Mouse (Mus musculus) neural tube, embryonic 11.5 days (tissue): ENCODE results near the gene Nat14. TPM values are rescaled to one million over a fixed set of nuclear protein-coding genes. Genes with fewer than 3 reads are reported as not detected.

ENCODE experiments used
- ATAC-seq: fragments of 200-750 bp; cut with Nextera tagmentation; 2 replicates; pipeline ENCODE4 v1.8.0; 2017; ENCODE audit warnings: moderate number of reproducible peaks, mild to moderate bottlenecking, moderate TSS enrichment, moderate library complexity; ENCODE audit not compliant: insufficient read depth, low FRiP score, low TSS enrichment
- DNase-seq: peaks from one replicate; pipeline ENCODE4 v3.0.0-alpha.2; 2015; ENCODE audit warnings: low spot score
- H3K27ac ChIP-seq: fragments of 300-500 bp; sonication (generic); 2 replicates; pipeline ENCODE4 v1.5.1; 2014; ENCODE audit warnings: low read depth, mild to moderate bottlenecking, low read length
- H3K27me3 ChIP-seq: fragments of 300-500 bp; sonication (generic); 2 replicates; pipeline ENCODE4 v1.6.1; 2014; ENCODE audit warnings: mild to moderate bottlenecking, low read length, mixed read lengths; ENCODE audit not compliant: control insufficient read depth, insufficient read depth
- H3K36me3 ChIP-seq: fragments of 300-500 bp; sonication (generic); 2 replicates; pipeline ENCODE4 v1.6.1; 2014; ENCODE audit warnings: mild to moderate bottlenecking, low read length, moderate library complexity, mixed read lengths; ENCODE audit not compliant: control insufficient read depth, insufficient read depth
- H3K4me1 ChIP-seq: fragments of 300-500 bp; sonication (generic); 2 replicates; pipeline ENCODE4 v1.6.1; 2014; ENCODE audit warnings: low read length, mixed read lengths; ENCODE audit not compliant: control insufficient read depth, insufficient read depth
- H3K4me2 ChIP-seq: fragments of 300-500 bp; sonication (generic); 2 replicates; pipeline ENCODE4 v1.6.1; 2014; ENCODE audit warnings: low read depth, mild to moderate bottlenecking, moderate library complexity
- H3K4me3 ChIP-seq: fragments of 300-500 bp; sonication (generic); 2 replicates; pipeline ENCODE4 v1.5.1; 2014; ENCODE audit warnings: low read depth, low read length
- H3K9ac ChIP-seq: fragments of 300-500 bp; sonication (generic); 2 replicates; pipeline ENCODE4 v1.6.1; 2014; ENCODE audit warnings: mild to moderate bottlenecking, low read length
- H3K9me3 ChIP-seq: fragments of 300-500 bp; sonication (generic); 2 replicates; pipeline ENCODE4 v1.6.1; 2016; ENCODE audit warnings: low read length; ENCODE audit not compliant: control insufficient read depth
- WGBS: fragments of 180-500 bp; shearing (Covaris S2); extraction: QIAGEN DNeasy Blood & Tissue Kit; methylation state at CpG from one replicate; pipeline ENCODE4 v1.1.7; 2014; 5-methylcytosine and 5-hydroxymethylcytosine counted together
- polyA plus RNA-seq: library from polyadenylated mRNA; unstranded; fragments of >200 nt; fragmentation: Nextera tagmentation; extraction: Ambion mirVana; gene quantifications from 2 replicates; pipeline ENCODE4 v1.2.1, GENCODE M21; 2014

Nat14 gene
- polyA plus RNA-seq, 1 experiment from 2014 or later: 7.1 TPM

DNA sequence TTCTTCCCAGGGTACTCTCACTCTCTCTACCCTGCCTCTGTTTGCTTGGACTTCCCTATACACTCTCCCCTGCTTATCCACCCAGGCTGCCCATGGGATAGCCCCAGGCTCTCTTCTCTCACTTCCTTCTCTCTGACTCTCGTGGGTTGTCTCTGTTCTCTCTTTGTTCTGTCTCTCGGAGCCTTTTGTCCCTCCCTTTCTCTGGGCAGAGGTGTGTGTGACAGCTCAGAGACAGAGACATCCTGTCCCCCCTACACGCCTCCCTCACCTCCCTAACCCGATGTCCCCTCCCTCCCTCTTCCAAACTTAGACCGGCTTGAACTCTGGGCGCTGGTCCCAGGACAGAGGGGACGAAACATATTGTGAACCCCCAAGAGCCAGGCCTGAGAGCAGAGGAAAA lies 49.9 kb downstream of the Nat14 start:
- Histone ChIP-seq H3K27ac (no peak overlapping the region), H3K9ac (no peak overlapping the region), H3K4me3 (no peak overlapping the region), H3K4me1 (no peaks in the 10 kb centered on the region), H3K36me3 (no peaks in the 10 kb centered on the region), H3K9me3 (no peaks in the 10 kb centered on the region; the same call in 1 of the 2 replicates), H3K4me2 (no peak overlapping the region), H3K27me3 (no peaks in the 10 kb centered on the region)
- ATAC-seq: no peak
- WGBS: 42% methylated on average over 7 of the region's 7 CpGs
- no peak for DNase-seq

DNA sequence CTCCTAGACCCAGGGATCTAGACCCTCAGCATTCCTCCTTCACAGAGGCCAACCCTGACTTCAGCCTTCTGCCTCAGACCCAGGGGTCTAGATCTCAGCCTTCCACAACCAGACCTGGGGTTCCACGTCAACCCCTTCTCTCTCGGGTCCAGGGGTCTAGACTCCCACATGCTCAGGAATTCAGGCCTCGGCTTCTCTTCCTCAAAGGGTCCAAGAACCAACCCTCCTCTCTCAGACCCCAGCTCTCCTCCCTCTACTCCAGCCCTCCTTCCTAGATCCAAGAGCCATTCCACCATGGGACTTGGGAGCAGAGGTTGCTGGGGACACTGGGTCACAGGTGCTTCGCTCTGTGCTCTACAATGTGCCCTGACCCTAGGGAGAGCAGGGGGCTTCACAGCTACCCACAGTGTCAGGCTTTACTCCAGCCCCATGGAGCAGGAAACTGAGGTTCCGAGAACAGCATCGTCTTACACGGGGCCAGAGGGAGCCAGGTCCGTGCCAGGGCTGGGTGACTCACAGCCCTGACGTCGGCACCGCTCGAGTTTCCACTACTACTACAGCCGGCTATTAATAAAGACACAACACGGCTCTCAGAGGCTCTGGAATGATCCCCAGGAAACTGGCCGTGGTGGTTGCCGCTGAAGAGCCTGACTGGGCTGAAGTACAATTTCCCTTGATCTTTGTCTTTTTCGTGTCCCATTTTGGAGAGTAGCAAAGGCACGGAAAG lies 50.7 kb downstream of the Nat14 start:
- Histone ChIP-seq H3K27ac (no peak overlapping the region), H3K4me3 (no peak overlapping the region), H3K9me3 (no peaks in the 10 kb centered on the region; the same call in 1 of the 2 replicates), H3K4me2 (no peak overlapping the region), H3K27me3 (no peaks in the 10 kb centered on the region), H3K36me3 (no peaks in the 10 kb centered on the region), H3K4me1 (no peaks in the 10 kb centered on the region), H3K9ac (no peak overlapping the region)
- no peak for DNase-seq
- WGBS: 79% methylated on average over 18 of the region's 18 CpGs
- ATAC-seq: no peak

Other genes starting within 250 kb of the Nat14 start
- gene Hspbp1, start 237.0 kb upstream of the Nat14 start, polyA plus RNA-seq: 108 and 120 TPM in 2 replicates
- 2.7 and 3.4 TPM in 2 replicates for gene Brsk1, start 231.4 kb upstream of the Nat14 start, polyA plus RNA-seq
- 0.17 TPM in 1 of 2 replicates, not detected in the other for gene Tmem150b, start 196.8 kb upstream of the Nat14 start, polyA plus RNA-seq
- gene Kmt5c, start 181.9 kb upstream of the Nat14 start, polyA plus RNA-seq: 80.6 and 87.0 TPM in 2 replicates
- 23.0 and 27.0 TPM in 2 replicates for gene Cox6b2, start 168.9 kb upstream of the Nat14 start, polyA plus RNA-seq
- gene Fam71e2, start 150.7 kb upstream of the Nat14 start, polyA plus RNA-seq: not detected in 2 replicates
- gene Il11, start 139.2 kb upstream of the Nat14 start, polyA plus RNA-seq: 0.16 TPM in 1 of 2 replicates, not detected in the other
- gene Tmem190, start 139.1 kb upstream of the Nat14 start, polyA plus RNA-seq: not detected in 2 replicates
- 1.7 and 2.2 TPM in 2 replicates for gene Tmem238, start 132.4 kb upstream of the Nat14 start, polyA plus RNA-seq
- 157 and 169 TPM in 2 replicates for gene Rpl28, start 129.2 kb upstream of the Nat14 start, polyA plus RNA-seq
- 422 and 471 TPM in 2 replicates for gene Ube2s, start 109.4 kb upstream of the Nat14 start, polyA plus RNA-seq
- 3.1 and 3.2 TPM in 2 replicates for gene Shisa7, start 77.3 kb upstream of the Nat14 start, polyA plus RNA-seq
- 2.4 and 2.5 TPM in 2 replicates for gene Isoc2b, start 51.8 kb upstream of the Nat14 start, polyA plus RNA-seq
- 0.49 and 0.82 TPM in 2 replicates for gene Isoc2a, start 44.9 kb upstream of the Nat14 start, polyA plus RNA-seq
- gene Gm36210, start 15.5 kb upstream of the Nat14 start, polyA plus RNA-seq: 0.29 TPM in 1 of 2 replicates, not detected in the other
- 3.5 and 3.8 TPM in 2 replicates for gene Zfp628, start 6.8 kb upstream of the Nat14 start, polyA plus RNA-seq
- 2.8 and 3.3 TPM in 2 replicates for gene Ssc5d, start 3.8 kb downstream of the Nat14 start, polyA plus RNA-seq
- gene Sbk2, start 42.4 kb downstream of the Nat14 start, polyA plus RNA-seq: not detected in 2 replicates
- gene Sbk3, start 49.1 kb downstream of the Nat14 start, polyA plus RNA-seq: 0.09 TPM in 1 of 2 replicates, not detected in the other
- 41.6 and 47.8 TPM in 2 replicates for gene Zfp579, start 74.1 kb downstream of the Nat14 start, polyA plus RNA-seq
- 7.8 and 10.1 TPM in 2 replicates for gene Zfp524, start 92.4 kb downstream of the Nat14 start, polyA plus RNA-seq
- 50.2 and 50.6 TPM in 2 replicates for gene Fiz1, start 92.7 kb downstream of the Nat14 start, polyA plus RNA-seq
- gene Gm44973, start 93.5 kb downstream of the Nat14 start, polyA plus RNA-seq: 0.36 and 1.1 TPM in 2 replicates
- 5.5 and 5.6 TPM in 2 replicates for gene Zfp865, start 98.3 kb downstream of the Nat14 start, polyA plus RNA-seq
- gene Ccdc106, start 98.5 kb downstream of the Nat14 start, polyA plus RNA-seq: 6.4 and 8.3 TPM in 2 replicates
- gene 4632433K11Rik, start 112.1 kb downstream of the Nat14 start, polyA plus RNA-seq: 0.50 TPM in 1 of 2 replicates, not detected in the other
- gene Zfp784, start 116.4 kb downstream of the Nat14 start, polyA plus RNA-seq: 2.7 and 3.2 TPM in 2 replicates
- 42.3 and 48.9 TPM in 2 replicates for gene Zfp580, start 129.5 kb downstream of the Nat14 start, polyA plus RNA-seq
- gene U2af2, start 140.1 kb downstream of the Nat14 start, polyA plus RNA-seq: 167 and 186 TPM in 2 replicates
- gene Epn1, start 158.2 kb downstream of the Nat14 start, polyA plus RNA-seq: 64.8 and 67.4 TPM in 2 replicates
- gene Rfpl4, start 194.9 kb downstream of the Nat14 start, polyA plus RNA-seq: not detected in 2 replicates
- gene Rasl2-9, start 203.9 kb downstream of the Nat14 start, polyA plus RNA-seq: not detected in 2 replicates
- gene Vmn1r55, start 227.6 kb downstream of the Nat14 start, polyA plus RNA-seq: not detected in 2 replicates